Mouse (Mus musculus) stomach, postnatal 0 days (tissue): ENCODE measurements around the gene Nuak2.
"Not testable (repeated sequence)": the region's sequence is repeated elsewhere in the genome, so short reads cannot be mapped to it uniquely, and the experiment has no call there.

ENCODE experiments used
- CTCF ChIP-seq: IDR thresholded peaks from 2 replicates; pipeline ENCODE4 v1.5.1; 2016; ENCODE audit warnings: antibody characterized with exemption, low read depth, mild to moderate bottlenecking, moderate library complexity
- EP300 ChIP-seq: optimal IDR thresholded peaks from 2 replicates; pipeline ENCODE3; 2016; ENCODE audit warnings: antibody characterized with exemption

- not testable (repeated sequence) for TF ChIP-seq CTCF, EP300
Measured at GRCm38 (mm10) chr1:132349049-132349448, 33.1 kb downstream of the Nuak2 start.
